Mouse (Mus musculus) E14TG2a.4 (cell line): Measurements from ENCODE around the gene Cd3eap.

Source experiments
- CTCF ChIP-seq: conservative IDR thresholded peaks from 2 replicates; pipeline ENCODE4 v1.5.1; 2014; ENCODE audit warnings: low read length
- NANOG ChIP-seq: IDR thresholded peaks from 2 replicates; pipeline ENCODE4 v1.6.1; 2014; ENCODE audit warnings: borderline replicate concordance, low read length, mixed read lengths
- POU5F1 ChIP-seq: IDR thresholded peaks from 2 replicates; pipeline ENCODE4 v1.6.1; 2014; ENCODE audit warnings: low read length, borderline replicate concordance

DNA sequence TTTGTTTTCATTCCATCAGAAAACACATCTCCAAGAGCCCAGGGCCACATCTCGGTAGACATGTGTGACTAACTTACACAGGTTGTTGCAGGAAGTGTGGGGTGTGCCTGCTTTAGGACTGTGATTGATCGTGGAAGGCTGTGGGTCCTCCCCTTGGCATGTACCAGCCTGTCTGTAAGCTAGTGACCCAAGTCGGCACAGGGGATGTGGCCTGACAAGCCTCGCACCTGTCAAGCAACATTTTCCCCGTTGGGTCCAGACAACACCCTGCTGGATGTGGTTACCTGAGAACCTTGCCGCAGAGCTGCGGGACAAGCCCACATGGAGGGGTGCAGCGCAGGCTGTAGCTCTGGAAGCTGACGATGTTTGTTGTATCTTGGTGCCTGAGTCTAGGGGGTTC is 36.8 kb downstream of the Cd3eap start:
- TF ChIP-seq CTCF, result no peak
- TF ChIP-seq NANOG, result no peak
- TF ChIP-seq POU5F1, result no peak
